Mouse (Mus musculus) lung, embryonic 16.5 days (tissue): ENCODE measurements around the gene Zzz3. TPM values are rescaled to one million over a fixed set of nuclear protein-coding genes. Genes with fewer than 3 reads are reported as not detected.

Source experiments
- ATAC-seq: fragments of 200-750 bp; cut with Nextera tagmentation; 2 replicates; pipeline ENCODE4 v1.8.0; 2017; ENCODE audit warnings: low read depth, mild to moderate bottlenecking, moderate library complexity
- H3K27ac ChIP-seq: fragments of 300-500 bp; sonication (generic); 2 replicates; pipeline ENCODE4 v1.5.1; 2014; ENCODE audit warnings: mild to moderate bottlenecking, control low read depth, low read length
- H3K27me3 ChIP-seq: fragments of 300-500 bp; sonication (generic); 2 replicates; pipeline ENCODE4 v1.6.1; 2014; ENCODE audit warnings: low read depth, low read length, mixed read lengths; ENCODE audit not compliant: control insufficient read depth, insufficient read depth
- H3K36me3 ChIP-seq: fragments of 300-500 bp; sonication (generic); 2 replicates; pipeline ENCODE4 v1.6.1; 2014; ENCODE audit warnings: low read length; ENCODE audit not compliant: control insufficient read depth, insufficient read depth
- H3K4me1 ChIP-seq: fragments of 300-500 bp; sonication (generic); replicated peaks from 2 replicates; pipeline ENCODE4 v1.6.1; 2014; ENCODE audit warnings: low read length, mixed read lengths; ENCODE audit not compliant: control insufficient read depth, insufficient read depth
- H3K4me2 ChIP-seq: fragments of 300-500 bp; sonication (generic); 2 replicates; pipeline ENCODE4 v1.6.1; 2014; ENCODE audit warnings: low read depth, low read length, control low read depth
- H3K4me3 ChIP-seq: fragments of 300-500 bp; sonication (generic); 2 replicates; pipeline ENCODE4 v1.5.1; 2014; ENCODE audit warnings: mild to moderate bottlenecking, low read length, control low read depth
- H3K9ac ChIP-seq: fragments of 300-500 bp; sonication (generic); 2 replicates; pipeline ENCODE4 v1.6.1; 2014; ENCODE audit warnings: low read length, control low read depth
- H3K9me3 ChIP-seq: fragments of 300-500 bp; sonication (generic); 2 replicates; pipeline ENCODE4 v1.6.1; 2016; ENCODE audit warnings: low read length; ENCODE audit not compliant: control insufficient read depth
- WGBS: fragments of 180-500 bp; shearing (Covaris S2); extraction: QIAGEN DNeasy Blood & Tissue Kit; methylation state at CpG from one replicate; pipeline ENCODE4 v1.1.7; 2014; 5-methylcytosine and 5-hydroxymethylcytosine counted together
- polyA plus RNA-seq: library from polyadenylated mRNA; unstranded; fragments of >200 nt; fragmentation: Nextera tagmentation; extraction: Ambion mirVana; gene quantifications from 2 replicates; pipeline ENCODE4 v1.2.1, GENCODE M21; 2015

The Zzz3 gene
- polyA plus RNA-seq, 1 experiment from 2014 or later: 42.3 TPM

DNA sequence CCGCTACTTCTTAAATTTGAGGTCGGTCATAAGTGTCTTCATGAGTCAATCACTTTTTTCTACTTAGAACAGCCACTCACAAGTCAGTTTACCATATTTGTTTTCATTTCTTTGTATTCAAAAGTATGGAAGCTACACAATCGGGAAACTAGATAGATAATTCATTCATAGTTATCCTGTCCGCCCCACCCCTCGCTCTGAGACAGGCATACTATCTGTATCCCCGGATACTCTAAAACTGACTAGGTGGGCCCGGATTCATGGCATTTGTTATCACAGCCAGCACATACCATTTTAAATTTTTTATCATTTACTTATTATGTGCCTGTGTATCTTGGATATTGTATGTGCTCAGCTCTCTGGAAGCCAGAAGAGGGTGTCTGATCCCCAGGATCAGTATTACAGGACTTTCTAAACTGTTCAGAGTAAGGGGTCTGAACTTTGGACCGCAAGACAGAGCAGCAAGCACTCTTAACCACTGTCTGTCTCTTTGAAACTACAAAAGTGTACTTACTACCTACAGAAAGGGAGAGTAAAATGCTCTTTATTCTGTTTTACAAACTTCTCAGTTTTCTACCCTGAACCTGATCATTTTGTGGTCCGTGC lies 2.2 kb downstream of the Zzz3 start:
- Histone ChIP-seq H3K4me2 (peak overlapping the region; percentile 71), H3K4me1 (peaks cover 14% of the 10 kb centered on the region), H3K27me3 (no peaks in the 10 kb centered on the region), H3K9ac (peak overlapping the region; percentile 93), H3K27ac (no peak overlapping the region; the same call in 1 of the 2 replicates), H3K9me3 (no peaks in the 10 kb centered on the region), H3K4me3 (peak overlapping the region; percentile 84), H3K36me3 (no peaks in the 10 kb centered on the region)
- WGBS: 33% methylated on average over 9 of the region's 9 CpGs
- ATAC-seq: no peak

DNA sequence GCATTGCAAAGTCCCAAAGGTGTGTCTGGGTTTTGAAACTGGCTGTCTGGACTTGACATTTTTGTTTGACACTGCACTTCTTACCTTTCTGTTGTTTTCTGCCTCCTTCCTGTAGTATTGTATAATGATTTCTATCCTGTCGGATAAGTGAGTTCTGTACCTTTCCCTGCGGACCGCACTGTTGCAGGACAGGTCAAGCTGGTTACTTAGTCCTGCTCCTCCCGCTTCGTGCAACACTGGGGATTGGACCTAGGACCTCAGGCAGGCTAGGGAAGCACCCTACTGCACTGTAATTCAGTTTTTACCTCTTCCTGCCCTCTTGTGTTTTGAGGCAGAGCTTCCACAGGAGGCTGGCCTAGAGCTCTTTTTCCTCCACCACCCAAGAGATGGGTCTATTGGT lies 5.2 kb downstream of the Zzz3 start:
- H3K9me3 ChIP-seq: no peaks in the 10 kb centered on the region
- no peak overlapping the region for H3K4me3 ChIP-seq
- H3K36me3 ChIP-seq: no peaks in the 10 kb centered on the region
- no peaks in the 10 kb centered on the region for H3K27me3 ChIP-seq
- WGBS: 61% methylated on average over 5 of the region's 5 CpGs
- no peak overlapping the region for H3K27ac ChIP-seq
- no peak overlapping the region for H3K9ac ChIP-seq
- no peak for ATAC-seq
- peaks cover 9% of the 10 kb centered on the region for H3K4me1 ChIP-seq
- H3K4me2 ChIP-seq: no peak overlapping the region

DNA sequence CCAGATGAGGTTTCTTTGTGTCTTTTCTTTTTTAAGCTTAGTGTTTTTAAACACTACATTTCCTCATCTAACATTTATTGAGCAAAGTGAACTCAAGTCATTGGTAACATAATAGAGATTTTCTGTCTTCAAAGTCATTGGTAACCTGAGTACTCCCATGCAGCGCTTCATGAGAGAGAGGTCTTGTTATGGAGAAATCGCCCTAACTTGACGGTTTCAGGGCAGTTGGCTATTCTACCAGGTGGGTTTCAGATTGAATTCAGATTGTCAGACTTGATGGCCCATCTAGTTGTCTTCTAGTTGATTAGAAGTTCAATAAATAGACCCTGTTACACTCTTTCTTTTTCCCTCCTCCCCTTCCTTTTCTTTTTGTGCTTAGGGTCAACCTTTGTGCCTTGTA lies 5.6 kb downstream of the Zzz3 start:
- Histone ChIP-seq H3K9ac (no peak overlapping the region), H3K9me3 (no peaks in the 10 kb centered on the region), H3K4me3 (no peak overlapping the region), H3K36me3 (no peaks in the 10 kb centered on the region), H3K4me2 (no peak overlapping the region), H3K27ac (no peak overlapping the region), H3K4me1 (peaks cover 10% of the 10 kb centered on the region), H3K27me3 (no peaks in the 10 kb centered on the region)
- ATAC-seq: no peak
- WGBS: 78% methylated on average over 3 of the region's 3 CpGs

DNA sequence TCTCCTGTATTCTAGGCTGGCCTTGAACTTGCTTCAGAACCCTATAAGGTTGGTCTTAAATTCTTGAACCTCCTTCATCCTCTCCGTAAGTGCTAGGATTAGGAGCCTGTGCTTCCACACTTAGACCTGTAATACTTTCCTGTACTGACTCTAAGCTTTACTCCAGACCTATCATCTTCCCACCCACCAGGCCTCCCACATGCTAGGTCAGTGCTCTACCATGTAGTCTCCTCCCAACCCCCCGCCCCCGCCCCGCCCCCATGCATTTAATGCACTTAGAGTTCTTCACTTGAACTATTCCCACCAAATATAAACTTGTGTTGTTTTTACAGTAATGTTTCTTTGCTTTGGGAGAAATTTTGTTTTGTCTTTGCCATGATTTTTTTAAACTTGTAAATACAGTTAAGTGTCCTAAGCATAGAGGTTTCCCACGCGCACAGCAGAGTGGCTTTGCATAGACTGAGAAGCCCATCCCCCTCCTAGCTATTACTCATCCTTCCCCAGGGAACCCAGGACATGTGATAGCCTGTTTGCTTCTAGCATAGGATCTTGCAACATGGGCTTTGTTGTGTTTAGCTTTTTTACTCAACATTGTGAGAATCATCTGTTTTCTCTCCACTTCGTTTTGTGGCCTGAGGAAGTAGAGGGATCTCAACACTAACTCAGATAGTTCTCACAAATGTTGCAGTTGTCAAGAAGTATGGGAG lies 6.8 kb downstream of the Zzz3 start:
- H3K4me2 ChIP-seq: no peak overlapping the region
- no peaks in the 10 kb centered on the region for H3K36me3 ChIP-seq
- H3K27ac ChIP-seq: no peak overlapping the region; the same call in 1 of the 2 replicates
- peak; percentile 71 for ATAC-seq
- no peaks in the 10 kb centered on the region for H3K27me3 ChIP-seq
- H3K4me3 ChIP-seq: no peak overlapping the region
- H3K9ac ChIP-seq: no peak overlapping the region
- WGBS: 77% methylated on average over 7 of the region's 7 CpGs
- H3K9me3 ChIP-seq: no peaks in the 10 kb centered on the region
- H3K4me1 ChIP-seq: peaks cover 10% of the 10 kb centered on the region

DNA sequence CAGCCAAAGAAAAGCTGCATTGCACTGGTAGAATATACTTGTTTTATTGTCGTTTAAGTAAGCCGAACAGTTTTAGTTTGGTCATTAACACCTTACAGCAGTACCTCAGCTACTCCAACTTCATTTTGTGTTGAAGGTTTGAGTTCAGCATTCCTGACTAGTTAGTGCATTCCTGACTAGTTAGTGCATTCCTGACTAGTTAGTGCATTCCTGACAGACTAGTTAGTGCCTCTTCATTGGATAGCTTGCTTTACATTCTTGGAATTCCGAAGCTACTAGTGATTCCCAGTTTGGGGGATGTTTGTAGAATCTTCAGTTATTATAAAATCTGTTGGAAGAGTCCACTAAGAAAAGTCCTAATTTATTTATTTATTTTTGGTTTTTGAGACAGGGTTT lies 7.4 kb downstream of the Zzz3 start:
- peaks cover 6% of the 10 kb centered on the region for H3K4me1 ChIP-seq
- H3K27ac ChIP-seq: no peak overlapping the region; the same call in 1 of the 2 replicates
- WGBS: 79% methylated on average over 3 of the region's 3 CpGs
- no peaks in the 10 kb centered on the region for H3K27me3 ChIP-seq
- no peak overlapping the region for H3K4me3 ChIP-seq
- ATAC-seq: no peak
- H3K9me3 ChIP-seq: no peaks in the 10 kb centered on the region
- H3K4me2 ChIP-seq: no peak overlapping the region
- H3K9ac ChIP-seq: no peak overlapping the region
- no peaks in the 10 kb centered on the region for H3K36me3 ChIP-seq

DNA sequence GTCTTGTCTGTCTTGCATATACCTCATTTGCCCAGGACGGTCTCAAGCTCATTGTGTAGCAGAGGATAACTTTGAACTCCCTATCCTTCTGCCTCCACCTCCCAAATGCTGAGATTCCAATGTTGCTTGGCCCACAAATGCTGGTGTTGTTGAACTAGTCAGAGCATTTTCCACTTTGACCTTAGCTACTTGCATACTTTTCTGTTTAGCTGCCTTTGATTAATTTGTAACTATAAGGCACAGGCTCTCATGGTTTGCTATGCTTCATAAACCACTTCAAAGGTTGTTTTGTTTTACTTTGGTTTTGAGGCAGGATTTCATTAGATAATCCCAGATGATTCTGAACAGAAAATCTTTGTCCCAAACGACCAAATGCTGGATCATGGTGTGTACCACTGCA lies 8.6 kb downstream of the Zzz3 start:
- Histone ChIP-seq H3K4me1 (peaks cover 4% of the 10 kb centered on the region; the same call in 1 of the 2 replicates), H3K36me3 (no peaks in the 10 kb centered on the region), H3K4me2 (no peak overlapping the region), H3K27ac (no peak overlapping the region), H3K4me3 (no peak overlapping the region), H3K27me3 (no peaks in the 10 kb centered on the region), H3K9ac (no peak overlapping the region), H3K9me3 (no peaks in the 10 kb centered on the region)
- WGBS: 66% methylated on average over 2 of the region's 2 CpGs
- no peak for ATAC-seq

DNA sequence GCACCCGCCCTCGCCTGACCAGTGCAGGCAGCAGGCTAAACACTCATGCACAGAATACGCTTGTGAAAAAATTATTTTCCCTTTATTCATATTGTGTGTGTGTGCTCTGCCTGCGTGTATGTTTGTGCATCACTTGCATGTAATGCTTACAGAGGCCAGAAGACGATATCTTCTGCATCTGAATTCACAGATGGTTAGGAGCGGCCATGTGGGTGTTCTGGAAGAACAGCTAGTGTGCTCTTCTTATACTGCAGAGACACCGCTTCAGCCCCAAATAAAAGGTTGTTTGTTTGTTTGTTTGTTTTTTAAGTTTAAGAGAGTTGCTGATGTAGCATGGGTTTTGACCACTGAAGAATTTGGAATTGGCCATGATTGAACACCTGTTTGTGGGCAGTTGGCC lies 10.1 kb downstream of the Zzz3 start:
- no peak for ATAC-seq
- Histone ChIP-seq H3K27me3 (no peaks in the 10 kb centered on the region), H3K27ac (no peak overlapping the region), H3K9me3 (no peaks in the 10 kb centered on the region), H3K4me1 (peaks cover 4% of the 10 kb centered on the region), H3K36me3 (no peaks in the 10 kb centered on the region), H3K4me2 (no peak overlapping the region), H3K9ac (no peak overlapping the region), H3K4me3 (no peak overlapping the region)
- 86% methylated on average over 7 of the region's 7 CpGs for WGBS

DNA sequence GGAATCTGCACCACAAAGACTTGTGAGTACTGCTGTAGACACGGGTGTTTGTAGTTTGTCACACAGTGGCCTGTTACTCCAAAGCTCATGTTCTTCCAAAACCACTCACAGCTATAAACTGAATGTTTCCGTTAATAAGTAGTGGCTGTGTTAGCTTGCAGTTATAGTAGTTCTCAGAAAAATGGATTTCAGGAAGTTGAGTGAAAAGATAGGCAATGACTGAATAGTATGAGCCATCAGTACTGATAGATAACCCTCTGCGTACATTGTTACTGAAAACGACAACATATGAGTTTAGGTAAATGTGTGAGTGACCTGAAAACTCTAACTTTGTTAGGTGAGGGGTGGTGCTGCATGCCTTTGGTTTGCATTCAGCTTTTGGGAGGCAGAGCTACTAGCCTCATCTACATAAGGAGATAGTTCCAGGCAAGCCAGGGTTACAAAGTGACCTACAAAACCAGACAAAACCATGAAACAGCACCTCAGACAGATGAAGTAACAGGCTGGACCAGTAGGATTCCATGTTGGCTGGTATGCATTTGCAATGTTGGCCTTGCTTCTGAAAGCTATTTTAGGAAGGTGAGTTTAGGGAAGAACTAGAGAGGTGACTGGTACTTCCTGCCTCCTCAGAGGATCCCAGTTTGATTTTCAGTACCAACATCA lies 10.8 kb downstream of the Zzz3 start:
- WGBS: 62% methylated on average over 4 of the region's 4 CpGs

DNA sequence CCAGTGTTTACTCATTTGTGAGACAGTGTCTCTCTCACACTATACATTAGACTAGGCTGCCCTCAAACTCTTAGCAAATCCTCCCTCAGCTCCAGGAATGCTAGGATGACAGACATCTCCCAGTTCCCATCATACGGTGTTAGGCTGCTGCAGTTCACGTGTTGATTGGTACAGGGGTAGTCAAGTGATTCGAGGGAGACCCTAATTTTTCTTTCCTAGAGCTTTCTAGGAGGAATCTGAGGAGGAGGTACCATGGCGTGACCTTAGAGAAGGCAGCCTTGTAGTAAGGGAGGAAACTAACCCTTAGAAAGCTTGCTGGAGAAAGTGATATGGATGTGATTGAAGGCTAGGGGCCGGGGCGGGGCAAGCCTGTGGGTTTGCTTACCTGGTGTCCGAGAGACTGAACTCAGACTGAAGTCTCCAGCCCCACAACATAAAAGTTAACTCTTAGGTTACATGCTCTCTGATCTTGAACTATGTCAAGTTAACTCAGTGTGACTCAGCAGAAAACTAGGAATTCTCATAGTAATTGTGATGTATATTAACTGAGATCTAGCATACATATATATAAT lies 15.8 kb downstream of the Zzz3 start:
- H3K9ac ChIP-seq: no peak overlapping the region
- no peaks in the 10 kb centered on the region for H3K27me3 ChIP-seq
- no peak overlapping the region for H3K27ac ChIP-seq
- no peak overlapping the region for H3K4me2 ChIP-seq
- no peak overlapping the region for H3K4me3 ChIP-seq
- WGBS: 58% methylated on average over 7 of the region's 7 CpGs
- H3K4me1 ChIP-seq: peaks cover 9% of the 10 kb centered on the region
- H3K9me3 ChIP-seq: no peaks in the 10 kb centered on the region
- no peak for ATAC-seq
- H3K36me3 ChIP-seq: no peaks in the 10 kb centered on the region

More for the DNA sequence above, 10.8 kb downstream of the Zzz3 start:
- Histone ChIP-seq H3K9me3 (no peaks in the 10 kb centered on the region), H3K4me2 (no peak overlapping the region), H3K27me3 (no peaks in the 10 kb centered on the region), H3K27ac (no peak overlapping the region), H3K4me3 (no peak overlapping the region), H3K4me1 (peaks cover 6% of the 10 kb centered on the region), H3K36me3 (no peaks in the 10 kb centered on the region), H3K9ac (no peak overlapping the region)
- no peak for ATAC-seq
